16 mouse cellular contexts compared by ENCODE assay signal in the genomic region with DNA sequence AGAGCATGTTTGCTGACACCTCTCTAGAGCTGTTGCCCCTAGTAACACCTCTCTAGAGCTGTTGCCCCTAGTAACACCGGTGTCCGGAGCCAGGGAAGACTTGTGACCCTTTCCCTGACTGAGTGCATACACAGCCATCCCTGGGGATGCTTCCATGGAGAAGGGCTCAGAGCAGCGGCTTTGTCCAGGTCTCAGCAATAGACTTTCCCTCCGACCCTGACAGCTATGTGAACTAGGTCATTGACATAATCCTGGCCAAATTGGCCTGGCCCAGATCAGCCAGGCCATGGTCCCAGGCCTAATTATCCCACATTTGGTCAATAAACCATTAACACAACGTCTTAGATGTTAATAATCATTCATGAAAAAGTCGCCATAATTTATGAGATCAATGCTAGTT.
"Had no signal": no experiment of that assay in that cellular context is flagged by ENCODE, and none has a peak within 500 bp of the region (broad histone marks: within the 10 kb centered on the region; RNA-seq: fewer than 3 reads in every experiment).

No protein-coding gene starts in this region.

- ATAC-seq: liver, postnatal 0 days had no signal

- H3K27ac ChIP-seq: liver, embryonic 15.5 days; lung, embryonic 15.5 days; midbrain, embryonic 10.5 days; midbrain, embryonic 12.5 days; neural tube, embryonic 12.5 days; stomach, embryonic 15.5 days; stomach, postnatal 0 days had no signal

- H3K4me1 ChIP-seq: liver, embryonic 15.5 days; lung, embryonic 15.5 days; midbrain, embryonic 12.5 days; stomach, embryonic 15.5 days had no signal

- H3K9ac ChIP-seq: liver, embryonic 15.5 days; liver, postnatal 0 days; lung, embryonic 15.5 days; midbrain, embryonic 12.5 days; neural tube, embryonic 12.5 days; stomach, embryonic 15.5 days had no signal

- H3K27me3 ChIP-seq: liver, embryonic 15.5 days; lung, embryonic 15.5 days; midbrain, embryonic 12.5 days; neural tube, embryonic 12.5 days; stomach, embryonic 15.5 days had no signal

- H3K9me3 ChIP-seq: liver, embryonic 15.5 days; lung, embryonic 15.5 days; midbrain, embryonic 10.5 days; midbrain, embryonic 12.5 days; neural tube, embryonic 12.5 days; stomach, embryonic 15.5 days had no signal

- H3K4me3 ChIP-seq: liver, embryonic 15.5 days; lung, embryonic 15.5 days; midbrain, embryonic 10.5 days; midbrain, embryonic 12.5 days; neural tube, embryonic 12.5 days; stomach, embryonic 15.5 days had no signal

- DNase-seq: liver, postnatal 0 days; lung, adult 2 months; lung, postnatal 10 days; lung, postnatal 4 days; midbrain, embryonic 14.5 days; right cerebral cortex, postnatal 14 days; thymus, adult 2 months; thymus, postnatal 25 days; thymus, postnatal 4 days had no signal

- H3K36me3 ChIP-seq: liver, embryonic 15.5 days; lung, embryonic 15.5 days; midbrain, embryonic 10.5 days; midbrain, embryonic 12.5 days; neural tube, embryonic 12.5 days; stomach, embryonic 15.5 days had no signal

- H3K4me2 ChIP-seq: liver, embryonic 15.5 days; lung, embryonic 15.5 days; midbrain, embryonic 12.5 days; neural tube, embryonic 12.5 days; stomach, embryonic 15.5 days had no signal
